Mouse (Mus musculus) CH12.LX (cell line): ENCODE measurements around the gene Gpr157. TPM values are rescaled to one million over a fixed set of nuclear protein-coding genes. Genes with fewer than 3 reads are reported as not detected.

Experiments
- DNase-seq: peaks from one replicate; pipeline ENCODE4 v3.0.0-alpha.2; 2013; ENCODE audit errors: extremely low read depth
- H3K27ac ChIP-seq: 2 replicates; pipeline ENCODE4 v1.5.1; 2012; ENCODE audit warnings: low read depth, mild to moderate bottlenecking, control low read depth, moderate library complexity; ENCODE audit not compliant: insufficient read depth
- H3K27me3 ChIP-seq: replicated peaks from 2 replicates; pipeline ENCODE3; 2012; ENCODE audit warnings: inconsistent platforms
- H3K36me3 ChIP-seq, 2 experiments: replicated peaks in 1 of 2; 2 replicates each; pipeline versions ENCODE3 to v1.6.1; 2012; ENCODE audit warnings: inconsistent platforms in 1 of 2, low read length in 1 of 2, mild to moderate bottlenecking in 1 of 2, mixed read lengths in 1 of 2, moderate library complexity in 1 of 2; ENCODE audit not compliant: control insufficient read depth in 1 of 2, insufficient read depth in 1 of 2
- H3K4me1 ChIP-seq, 2 experiments: 2 replicates each; pipeline ENCODE4 v1.6.1; 2012; ENCODE audit warnings: inconsistent platforms in 1 of 2, moderate library complexity in 1 of 2; ENCODE audit not compliant: insufficient read depth in 2 of 2, control insufficient read depth in 1 of 2
- H3K4me2 ChIP-seq: 2 replicates; pipeline ENCODE4 v1.6.1; 2012; ENCODE audit warnings: low read depth, mild to moderate bottlenecking, control low read depth; ENCODE audit not compliant: poor library complexity, insufficient read depth, severe bottlenecking
- H3K4me3 ChIP-seq, 3 experiments: fragments of 150-350 bp in 1 of 3; sonication (generic) in 1 of 3; replicated peaks in 1 of 3; 2 replicates each; pipeline versions ENCODE3 to v1.5.1; 2011 to 2012; ENCODE audit warnings: low read depth in 2 of 3, low read length in 2 of 3, mild to moderate bottlenecking in 2 of 3, moderate library complexity in 2 of 3, control low read depth in 1 of 3, improper control_type of control experiment in 1 of 3, inconsistent platforms in 1 of 3, mixed read lengths in 1 of 3; ENCODE audit not compliant: poor library complexity in 1 of 3
- H3K79me2 ChIP-seq: replicated peaks from 2 replicates; pipeline ENCODE4 v1.6.1; 2012; ENCODE audit warnings: mild to moderate bottlenecking, moderate library complexity; ENCODE audit not compliant: control insufficient read depth, poor library complexity, insufficient read depth, severe bottlenecking; ENCODE audit errors: extremely low read depth
- H3K9ac ChIP-seq: 2 replicates; pipeline ENCODE4 v1.6.1; 2012; ENCODE audit warnings: low read depth, mild to moderate bottlenecking, control low read depth, moderate library complexity; ENCODE audit not compliant: insufficient read depth
- H3K9me3 ChIP-seq: replicated peaks from 2 replicates; pipeline ENCODE3; 2012; ENCODE audit warnings: low read length, inconsistent platforms, mixed read lengths
- BHLHE40 ChIP-seq: IDR thresholded peaks from 2 replicates; pipeline ENCODE4 v1.6.1; 2011; ENCODE audit warnings: mild to moderate bottlenecking, low read depth, low read length, improper control_type of control experiment
- CHD1 ChIP-seq: IDR thresholded peaks from 2 replicates; pipeline ENCODE4 v1.6.1; 2012; ENCODE audit warnings: low read depth, low read length, improper control_type of control experiment, inconsistent platforms
- CHD2 ChIP-seq: IDR thresholded peaks from 2 replicates; pipeline ENCODE4 v1.6.1; 2011; ENCODE audit warnings: low read length, improper control_type of control experiment
- CTCF ChIP-seq, 2 experiments: IDR thresholded peaks in 1 of 2; conservative IDR thresholded peaks in 1 of 2; 2 replicates each; pipeline ENCODE4 v1.5.1; 2011 to 2012; ENCODE audit warnings: low read depth in 2 of 2, low read length in 2 of 2, improper control_type of control experiment in 1 of 2, inconsistent platforms in 1 of 2, mild to moderate bottlenecking in 1 of 2, moderate library complexity in 1 of 2
- ELF1 ChIP-seq: IDR thresholded peaks from 2 replicates; pipeline ENCODE4 v1.6.1; 2014; ENCODE audit warnings: low read depth, mild to moderate bottlenecking, inconsistent platforms, low read length, improper control_type of control experiment
- EP300 ChIP-seq: IDR thresholded peaks from 2 replicates; pipeline ENCODE4 v1.6.1; 2011; ENCODE audit warnings: low read length, improper control_type of control experiment
- ETS1 ChIP-seq: conservative IDR thresholded peaks from 2 replicates; pipeline ENCODE4 v1.6.1; 2012; ENCODE audit warnings: low read depth, mild to moderate bottlenecking, inconsistent platforms, low read length, improper control_type of control experiment, moderate library complexity
- HCFC1 ChIP-seq: IDR thresholded peaks from 2 replicates; pipeline ENCODE4 v1.6.1; 2012; ENCODE audit warnings: low read depth, mild to moderate bottlenecking, inconsistent platforms, low read length, improper control_type of control experiment
- IRF4 ChIP-seq: IDR thresholded peaks from 2 replicates; pipeline ENCODE4 v1.6.1; 2014; ENCODE audit warnings: low read depth, mild to moderate bottlenecking, inconsistent platforms, low read length, improper control_type of control experiment
- JUN ChIP-seq: IDR thresholded peaks from 2 replicates; pipeline ENCODE4 v1.6.1; 2011; ENCODE audit warnings: low read depth, mild to moderate bottlenecking, low read length, improper control_type of control experiment, moderate library complexity; ENCODE audit not compliant: insufficient read depth
- JUND ChIP-seq: conservative IDR thresholded peaks from 2 replicates; pipeline ENCODE4 v1.6.1; 2011; ENCODE audit warnings: low read depth, low read length, improper control_type of control experiment
- KAT2A ChIP-seq: IDR thresholded peaks from 2 replicates; pipeline ENCODE4 v1.6.1; 2012; ENCODE audit warnings: low read length, improper control_type of control experiment, inconsistent platforms; ENCODE audit not compliant: insufficient replicate concordance
- MAFK ChIP-seq: IDR thresholded peaks from 2 replicates; pipeline ENCODE4 v1.6.1; 2011; ENCODE audit warnings: low read length, improper control_type of control experiment; ENCODE audit not compliant: insufficient replicate concordance
- MAX ChIP-seq: IDR thresholded peaks from 2 replicates; pipeline ENCODE4 v1.6.1; 2011; ENCODE audit warnings: low read length, improper control_type of control experiment
- MEF2A ChIP-seq: IDR thresholded peaks from 2 replicates; pipeline ENCODE4 v1.6.1; 2014; ENCODE audit warnings: low read depth, mild to moderate bottlenecking, inconsistent platforms, low read length, improper control_type of control experiment, borderline replicate concordance
- MXI1 ChIP-seq: IDR thresholded peaks from 2 replicates; pipeline ENCODE4 v1.6.1; 2011; ENCODE audit warnings: mild to moderate bottlenecking, low read depth, low read length, improper control_type of control experiment
- MYC ChIP-seq: IDR thresholded peaks from 2 replicates; pipeline ENCODE4 v1.6.1; 2011; ENCODE audit warnings: low read depth, mild to moderate bottlenecking, improper control_type of control experiment, low read length
- NELFE ChIP-seq: IDR thresholded peaks from 2 replicates; pipeline ENCODE4 v1.6.1; 2011; ENCODE audit warnings: low read depth, low read length, improper control_type of control experiment
- NRF1 ChIP-seq: IDR thresholded peaks from 2 replicates; pipeline ENCODE4 v1.6.1; 2014; ENCODE audit warnings: low read depth, mild to moderate bottlenecking, inconsistent platforms, low read length, improper control_type of control experiment, moderate library complexity
- PAX5 ChIP-seq: IDR thresholded peaks from 2 replicates; pipeline ENCODE4 v1.6.1; 2012; ENCODE audit warnings: low read length, inconsistent platforms, mixed read lengths
- POLR2A ChIP-seq: IDR thresholded peaks from 2 replicates; pipeline ENCODE4 v1.6.1; 2011; ENCODE audit warnings: low read depth, mild to moderate bottlenecking, improper control_type of control experiment, low read length
- POLR2AphosphoS2 ChIP-seq: IDR thresholded peaks from 2 replicates; pipeline ENCODE4 v1.6.1; 2011; ENCODE audit warnings: low read depth, low read length, improper control_type of control experiment
- RAD21 ChIP-seq: IDR thresholded peaks from 2 replicates; pipeline ENCODE4 v1.6.1; 2011; ENCODE audit warnings: low read depth, mild to moderate bottlenecking, low read length, improper control_type of control experiment, moderate library complexity
- RCOR1 ChIP-seq: conservative IDR thresholded peaks from 2 replicates; pipeline ENCODE4 v1.6.1; 2012; ENCODE audit warnings: low read depth, mild to moderate bottlenecking, inconsistent platforms, low read length, improper control_type of control experiment
- SIN3A ChIP-seq: IDR thresholded peaks from 2 replicates; pipeline ENCODE4 v1.6.1; 2012; ENCODE audit warnings: low read length, improper control_type of control experiment, inconsistent platforms
- SMC3 ChIP-seq: IDR thresholded peaks from 2 replicates; pipeline ENCODE4 v1.6.1; 2011; ENCODE audit warnings: low read depth, low read length, improper control_type of control experiment
- TBP ChIP-seq: conservative IDR thresholded peaks from 2 replicates; pipeline ENCODE4 v1.6.1; 2011; ENCODE audit warnings: low read depth, low read length, improper control_type of control experiment
- TCF12 ChIP-seq: IDR thresholded peaks from 2 replicates; pipeline ENCODE4 v1.6.1; 2014; ENCODE audit warnings: low read depth, mild to moderate bottlenecking, inconsistent platforms, low read length, improper control_type of control experiment
- UBTF ChIP-seq: IDR thresholded peaks from 2 replicates; pipeline ENCODE4 v1.6.1; 2012; ENCODE audit warnings: low read depth, mild to moderate bottlenecking, inconsistent platforms, low read length, improper control_type of control experiment, moderate library complexity
- USF1 ChIP-seq: IDR thresholded peaks from 2 replicates; pipeline ENCODE4 v1.6.1; 2014; ENCODE audit warnings: low read depth, mild to moderate bottlenecking, inconsistent platforms, low read length, improper control_type of control experiment
- USF2 ChIP-seq: conservative IDR thresholded peaks from 2 replicates; pipeline ENCODE4 v1.6.1; 2011; ENCODE audit warnings: low read depth, low read length, improper control_type of control experiment
- ZC3H11A ChIP-seq: IDR thresholded peaks from 2 replicates; pipeline ENCODE4 v1.6.1; 2012; ENCODE audit warnings: low read depth, mild to moderate bottlenecking, inconsistent platforms, low read length, improper control_type of control experiment
- ZKSCAN1 ChIP-seq: IDR thresholded peaks from 2 replicates; pipeline ENCODE4 v1.6.1; 2012; ENCODE audit warnings: low read depth, inconsistent platforms, low read length, improper control_type of control experiment, borderline replicate concordance
- ZMIZ1 ChIP-seq: IDR thresholded peaks from 2 replicates; pipeline ENCODE4 v1.6.1; 2012; ENCODE audit warnings: low read depth, mild to moderate bottlenecking, inconsistent platforms, low read length, improper control_type of control experiment
- dilution Hi-C: fragments of 300-500 bp; cut with MboI; formaldehyde crosslinking; loops from 2 replicates; pipeline ENCODE4 v1.14.3; 2020; ENCODE audit warnings: low sequenced_read_pairs; ENCODE audit not compliant: extremely low pct_unique_long_range_greater_than_20kb, extremely low pct_ligation_motif_present
- in situ Hi-C: fragments of 300-500 bp; cut with MboI; formaldehyde crosslinking; loops from 3 replicates; pipeline ENCODE4 v1.14.3; 2019; ENCODE audit warnings: low sequenced_read_pairs, low pct_ligation_motif_present, low pct_unique_long_range_greater_than_20kb, mixed read lengths
- polyA plus RNA-seq: library from polyadenylated mRNA; unstranded; fragments of >175 nt; gene quantifications from 2 replicates; pipeline ENCODE4 v1.2.1, GENCODE M21; 2012; ENCODE audit warnings: low read depth; ENCODE audit not compliant: insufficient read length
- total RNA-seq, 2 experiments: library from RNA; depleted of rRNA; stranded (reverse); fragments of 300-350 nt in 1 of 2; fragments of >200 nt in 1 of 2; gene quantifications; 2 replicates each; pipeline ENCODE4 v1.2.3; 2012 to 2014

The Gpr157 gene
- total and polyA plus RNA-seq, 3 experiments, result 2.6 to 3.5 (median 2.8) TPM

GRCm38 (mm10) chr4:150048038-150048437, 39.1 kb upstream of the Gpr157 start (continued):
- TF ChIP-seq POLR2AphosphoS2, result no peak
- TF ChIP-seq ELF1, result no peak
- TF ChIP-seq USF2, result no peak
- TF ChIP-seq HCFC1, result no peak
- 0 out of 2 replicates have a peak, but pooled peaks have one; percentile 7 for TF ChIP-seq ETS1
- TF ChIP-seq PAX5, result no peak
- peak; percentile 68 for TF ChIP-seq ZMIZ1
- no peak for TF ChIP-seq CHD1
- peak; percentile 56; the same call in 1 of the 2 replicates for TF ChIP-seq UBTF
- no peak for TF ChIP-seq JUN
- peak; percentile 60; the same call in 1 of the 2 replicates for TF ChIP-seq MAX
- TF ChIP-seq JUND, result no peak
- TF ChIP-seq ZC3H11A, result no peak
- TF ChIP-seq ZKSCAN1, result no peak
- peak; percentile 79 for TF ChIP-seq NELFE
- TF ChIP-seq IRF4, result 0 out of 2 replicates have a peak, but pooled peaks have one; percentile 12

GRCm38 (mm10) chr4:150048478-150049156, 38.5 kb upstream of the Gpr157 start:
- Histone ChIP-seq H3K27ac (peak overlapping the region; percentile 88), H3K36me3 (peaks cover 32 to 40% of the 10 kb centered on the region in 2 experiments), H3K9me3 (peaks cover 5% of the 10 kb centered on the region), H3K27me3 (no peaks in the 10 kb centered on the region), H3K79me2 (peaks cover 52% of the 10 kb centered on the region), H3K9ac (peak overlapping the region; percentile 86), H3K4me1 (peaks cover 12 to 29% of the 10 kb centered on the region in 2 experiments), H3K4me2 (no peak overlapping the region), H3K4me3 (peak overlapping the region; percentile 88 to 91 (median 89))
- in situ Hi-C loops (no loop called here), dilution Hi-C loops (no loop called here)
- peak; percentile 25 for DNase-seq
- TF ChIP-seq PAX5, result no peak
- TF ChIP-seq MXI1, result no peak; the same call in none of the 2 replicates
- TF ChIP-seq MAX, result peak; percentile 43; the same call in 1 of the 2 replicates
- peak; percentile 51; the same call in 1 of the 2 replicates for TF ChIP-seq ELF1
- TF ChIP-seq SIN3A, result peak; percentile 77
- TF ChIP-seq MEF2A, result no peak
- no peak for TF ChIP-seq USF1
- peak; percentile 48 for TF ChIP-seq NRF1
- TF ChIP-seq BHLHE40, result no peak
- TF ChIP-seq JUND, result no peak
- no peak for TF ChIP-seq ZKSCAN1
- no peak for TF ChIP-seq ETS1
- no peak for TF ChIP-seq SMC3
- no peak for TF ChIP-seq JUN
- no peak for TF ChIP-seq HCFC1
- 0 out of 2 replicates have a peak, but pooled peaks have one; percentile 18 for TF ChIP-seq ZMIZ1
- TF ChIP-seq RCOR1, result no peak
- no peak for TF ChIP-seq MYC
- TF ChIP-seq EP300, result peak; percentile 22; the same call in 1 of the 2 replicates
- no peak for TF ChIP-seq POLR2AphosphoS2
- TF ChIP-seq RAD21, result no peak
- TF ChIP-seq TCF12, result peak; percentile 31; the same call in 1 of the 2 replicates
- TF ChIP-seq MAFK, result no peak
- TF ChIP-seq CTCF (conservative IDR thresholded peaks at IDR 0.05 in 1 of 2, IDR thresholded peaks at IDR 0.05 in 1 of 2; ENCODE audit: low read depth in 2 of 2, low read length in 2 of 2), result no peak
- TF ChIP-seq ZC3H11A, result no peak
- TF ChIP-seq CHD1, result peak; percentile 73; the same call in 1 of the 2 replicates
- TF ChIP-seq IRF4, result no peak
- TF ChIP-seq USF2, result no peak
- TF ChIP-seq CHD2, result no peak
- TF ChIP-seq TBP, result no peak
- TF ChIP-seq KAT2A, result 0 out of 2 replicates have a peak, but pooled peaks have one; percentile 31
- TF ChIP-seq POLR2A, result no peak
